Mouse (Mus musculus) limb, embryonic 12.5 days (tissue): ENCODE results near the gene Strn. TPM values are rescaled to one million over a fixed set of nuclear protein-coding genes. Genes with fewer than 3 reads are reported as not detected.

ENCODE experiments used
- polyA plus RNA-seq: library from polyadenylated mRNA; unstranded; fragments of >200 nt; fragmentation: Nextera tagmentation; extraction: Ambion mirVana; gene quantifications from 2 replicates; pipeline ENCODE4 v1.2.1, GENCODE M21; 2016

Strn gene
- polyA plus RNA-seq, 1 experiment from 2014 or later: 6.1 TPM

Other genes starting within 250 kb of the Strn start
- gene Vit, start 229.1 kb downstream of the Strn start, polyA plus RNA-seq: 0.08 TPM in 1 of 2 replicates, not detected in the other
- gene Heatr5b, start 98.2 kb upstream of the Strn start, polyA plus RNA-seq: 15.9 and 21.6 TPM in 2 replicates
- gene Gpatch11, start 98.4 kb upstream of the Strn start, polyA plus RNA-seq: 48.2 and 52.4 TPM in 2 replicates
- gene Eif2ak2, start 145.4 kb upstream of the Strn start, polyA plus RNA-seq: 16.1 TPM in 2 replicates
- gene Sult6b1, start 169.8 kb upstream of the Strn start, polyA plus RNA-seq: 0.10 TPM in 1 of 2 replicates, not detected in the other
- gene Cebpzos, start 179.3 kb upstream of the Strn start, polyA plus RNA-seq: 106 and 107 TPM in 2 replicates
- 70.8 and 73.4 TPM in 2 replicates for gene Cebpz, start 199.9 kb upstream of the Strn start, polyA plus RNA-seq
- 50.7 and 59.4 TPM in 2 replicates for gene Ndufaf7, start 199.9 kb upstream of the Strn start, polyA plus RNA-seq